Mouse (Mus musculus) brain, embryonic 14.5 days (tissue): ENCODE data around the gene Atxn7l3b. TPM values are rescaled to one million over a fixed set of nuclear protein-coding genes. Genes with fewer than 3 reads are reported as not detected.
"Not testable (repeated sequence)": the region's sequence is repeated elsewhere in the genome, so short reads cannot be mapped to it uniquely, and the experiment has no call there.

Source experiments
- DNase-seq: peaks from one replicate; pipeline ENCODE4 v3.0.0-alpha.2; 2011; ENCODE audit warnings: low read depth
- CTCF ChIP-seq: fragments of 200-500 bp; IDR thresholded peaks from 2 replicates; pipeline ENCODE4 v1.5.1; 2012; ENCODE audit warnings: inconsistent platforms, mild to moderate bottlenecking, moderate library complexity, borderline replicate concordance; ENCODE audit not compliant: insufficient read depth, insufficient read length; ENCODE audit errors: extremely low read depth
- POLR2A ChIP-seq: fragments of 200-500 bp; IDR thresholded peaks from 2 replicates; pipeline ENCODE4 v1.6.1; 2012; ENCODE audit warnings: mild to moderate bottlenecking, inconsistent platforms, borderline replicate concordance; ENCODE audit not compliant: poor library complexity, insufficient read depth, insufficient read length, severe bottlenecking; ENCODE audit errors: extremely low read depth
- polyA plus RNA-seq: library from polyadenylated mRNA; depleted of rRNA; stranded (reverse); fragments of >200 nt; gene quantifications from 2 replicates; pipeline ENCODE4 v1.2.3, GENCODE M21; 2012; rRNA removed

Gene Atxn7l3b
- polyA plus RNA-seq: 140 and 195 TPM in 2 replicates

DNA sequence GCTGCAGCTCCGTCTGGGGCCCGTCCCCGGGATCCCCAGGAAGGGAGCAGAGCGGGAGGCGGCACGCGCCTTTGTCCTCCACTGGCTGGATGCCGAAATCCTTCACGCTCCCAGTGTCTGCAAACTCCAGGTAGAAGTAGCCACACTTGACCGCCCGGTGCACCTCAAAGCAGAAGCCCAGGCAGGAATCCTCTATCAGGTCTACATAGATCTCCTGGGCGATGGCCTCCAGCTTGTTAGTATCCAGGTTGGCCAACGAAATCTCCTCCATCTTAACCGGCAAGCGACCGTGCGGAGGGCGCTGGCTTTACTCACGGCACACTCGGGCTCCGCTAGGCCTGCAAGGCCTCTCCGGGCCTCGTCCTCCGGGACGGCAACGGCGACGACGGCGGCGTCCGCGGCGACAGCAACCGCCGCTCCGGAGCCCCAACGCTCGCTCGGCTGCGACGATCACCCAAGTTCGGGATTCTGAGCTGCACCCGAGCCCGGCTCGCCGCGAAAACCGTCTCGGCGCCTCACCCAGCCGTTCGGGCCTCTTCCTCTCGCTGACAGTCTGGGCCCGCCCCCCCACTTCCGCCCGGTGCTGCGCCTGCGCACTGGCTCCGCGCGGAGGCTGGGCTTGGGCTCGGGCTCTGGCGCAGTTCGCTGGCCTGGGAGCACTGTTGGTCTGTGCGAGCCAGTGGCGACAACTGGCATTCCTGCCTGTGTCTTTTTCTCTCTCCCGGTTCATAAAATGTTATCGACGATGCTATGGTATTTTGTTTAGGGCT lies at the start of gene Atxn7l3b:
Gene Atxn7l3b (minus strand): TSS at position 550 of the 770 bp plus-strand sequence.
- DNase-seq: peak; percentile 97
- no peak for TF ChIP-seq CTCF
- TF ChIP-seq POLR2A: peak; percentile 86

GRCm38 (mm10) chr10:112977586-112977985 lies 48.8 kb upstream of the Atxn7l3b start:
- TF ChIP-seq POLR2A (no peak), CTCF (no peak)
- no peak for DNase-seq

- TF ChIP-seq CTCF (no peak), POLR2A (no peak)
- no peak for DNase-seq
Measured at GRCm38 (mm10) chr10:112973286-112974026, 44.7 kb upstream of the Atxn7l3b start.

DNA sequence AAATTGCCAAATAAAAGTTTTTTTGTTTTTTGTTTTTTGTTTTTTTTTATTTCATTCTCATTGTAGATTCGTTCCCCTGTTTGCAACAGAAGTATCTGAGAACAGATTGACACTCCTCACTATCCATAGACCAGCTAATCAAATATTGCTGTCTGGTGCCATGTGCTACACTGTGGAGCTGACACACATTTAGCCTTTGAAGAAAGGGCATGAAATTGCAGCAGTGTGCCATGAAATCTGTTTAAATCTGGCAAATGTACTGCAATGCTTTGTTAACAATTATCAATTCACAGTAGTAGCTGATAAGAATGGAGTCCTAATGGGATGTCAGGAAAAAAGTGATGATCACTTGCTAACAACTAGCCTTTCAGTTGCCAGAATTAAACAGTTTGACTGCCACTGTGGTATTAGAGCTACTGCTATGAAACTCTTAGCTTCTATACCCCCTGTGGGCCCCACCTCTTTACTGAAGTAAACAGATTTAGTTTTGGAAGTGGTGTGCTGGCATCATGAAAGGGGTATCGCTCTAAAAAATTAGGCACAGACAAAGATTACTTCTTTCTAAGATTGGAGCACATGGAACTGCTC lies 41.3 kb upstream of the Atxn7l3b start:
- DNase-seq: peak; percentile 41
- no peak for TF ChIP-seq CTCF
- TF ChIP-seq POLR2A: no peak

DNA sequence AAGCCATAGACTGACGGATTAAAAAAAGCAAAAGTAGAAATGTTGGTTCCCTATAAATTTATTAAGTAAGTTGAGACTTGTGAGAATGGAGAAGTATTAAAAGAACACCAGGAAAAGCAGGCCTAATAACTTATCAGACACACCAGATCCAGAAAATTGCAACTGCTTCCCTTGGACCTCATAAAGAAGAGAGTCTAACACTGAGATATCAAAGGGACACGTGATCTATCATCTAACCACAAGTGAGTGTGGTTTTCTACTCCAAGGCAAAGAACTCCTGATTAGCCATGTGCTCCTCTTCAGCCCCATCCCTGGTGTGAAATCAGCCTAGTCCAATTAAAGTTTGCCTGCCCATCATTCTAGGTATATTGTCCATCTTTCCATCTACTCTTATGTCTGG lies 38.8 kb upstream of the Atxn7l3b start:
- DNase-seq: no peak
- TF ChIP-seq POLR2A (no peak), CTCF (no peak)

DNA sequence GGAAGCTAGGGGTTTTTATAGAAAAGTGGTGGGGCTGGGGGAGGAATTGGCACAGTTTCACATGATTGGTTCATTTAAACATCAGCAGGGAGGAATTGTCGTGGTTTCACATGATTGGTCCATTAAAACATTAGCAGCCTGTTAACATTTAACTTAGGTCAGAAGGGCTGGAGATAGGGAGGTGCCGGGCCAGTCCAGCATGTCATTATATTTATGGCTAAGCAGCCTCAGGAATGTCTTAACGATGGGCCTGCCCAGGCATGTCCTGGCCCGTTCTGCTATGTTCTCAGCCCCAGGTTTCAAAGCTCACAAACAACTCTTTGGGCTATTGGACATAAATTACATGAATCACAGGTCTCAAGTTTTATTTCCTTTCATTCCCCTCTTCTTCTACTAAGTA lies 33.4 kb upstream of the Atxn7l3b start:
- DNase-seq: not testable (repeated sequence)

GRCm38 (mm10) chr10:112954140-112954539 lies 25.3 kb upstream of the Atxn7l3b start:
- DNase-seq: no peak
- TF ChIP-seq CTCF: no peak
- TF ChIP-seq POLR2A: no peak

DNA sequence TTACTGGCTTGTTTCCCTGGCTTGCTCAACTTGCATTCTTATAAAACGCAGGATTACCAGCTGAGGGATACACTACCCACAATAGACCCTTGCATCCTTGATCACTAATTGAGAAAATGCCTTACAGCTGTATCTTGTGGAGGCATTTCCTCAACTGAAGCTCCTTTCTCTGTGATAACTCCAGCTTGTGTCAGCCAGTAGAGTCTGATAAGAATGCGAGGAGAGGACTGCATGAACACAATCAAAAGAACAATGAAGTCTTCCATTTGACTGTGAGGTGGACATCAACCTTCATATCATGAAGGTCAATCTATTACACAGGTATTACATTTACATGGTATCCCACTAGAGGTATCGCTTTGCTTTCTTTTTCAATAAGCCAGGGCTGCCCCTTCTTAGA lies 19.7 kb upstream of the Atxn7l3b start:
- no peak for TF ChIP-seq POLR2A
- no peak for DNase-seq

DNA sequence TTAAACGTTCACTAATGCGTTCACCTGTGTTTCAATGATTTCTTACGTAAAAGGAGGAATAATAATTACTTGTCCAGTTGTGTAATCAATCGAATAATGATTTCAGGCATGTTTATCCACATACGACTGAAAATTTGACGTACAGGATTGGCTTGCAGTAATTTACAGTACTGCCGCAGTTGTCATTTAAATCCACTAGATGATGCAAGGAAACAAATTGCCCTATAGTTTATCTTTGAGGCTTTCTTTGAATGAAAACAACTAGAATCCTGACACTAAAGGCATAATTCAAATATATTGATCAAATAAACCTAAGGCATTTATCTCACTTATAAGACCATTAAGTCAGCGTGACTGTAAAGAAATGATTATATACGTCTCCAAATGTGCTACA lies 418 bp upstream of the Atxn7l3b start:
- no peak for DNase-seq
- TF ChIP-seq CTCF (no peak), POLR2A (no peak)

GRCm38 (mm10) chr10:112926961-112927360 lies 1.8 kb downstream of the Atxn7l3b start:
- no peak for DNase-seq
- no peak for TF ChIP-seq POLR2A
- no peak for TF ChIP-seq CTCF

- DNase-seq: peak; percentile 18
- no peak for TF ChIP-seq POLR2A
- no peak for TF ChIP-seq CTCF
Measured at GRCm38 (mm10) chr10:112926271-112926670, 2.5 kb downstream of the Atxn7l3b start.

DNA sequence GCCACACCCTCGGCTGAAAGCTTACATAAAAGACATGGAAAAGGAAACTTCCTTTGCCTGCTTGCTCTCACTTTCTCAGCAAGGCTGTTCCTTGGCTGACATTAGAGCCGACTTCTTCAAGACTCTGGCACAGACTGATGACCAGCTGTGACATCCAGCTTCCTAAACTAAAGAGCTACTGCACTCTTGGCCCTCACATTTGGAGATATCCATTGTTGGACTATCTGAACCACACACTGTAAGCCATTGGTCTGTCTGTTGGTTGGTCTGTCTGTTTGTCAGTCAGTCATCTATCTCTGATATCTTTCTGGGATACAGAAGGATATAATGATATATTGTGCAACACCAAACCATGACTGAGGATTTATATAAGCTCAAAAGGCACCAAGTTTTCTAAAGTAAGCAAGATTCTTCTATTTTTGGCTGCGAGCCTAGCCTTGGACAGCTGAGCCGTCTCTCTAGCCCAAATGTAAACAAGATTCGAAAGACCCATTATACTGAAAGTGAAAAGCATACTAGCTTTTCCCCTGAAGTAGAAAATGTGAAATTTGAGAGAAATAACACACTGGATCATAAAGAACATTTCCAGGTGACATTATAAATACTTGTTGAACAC lies 12.1 kb downstream of the Atxn7l3b start:
- no peak for DNase-seq
- TF ChIP-seq CTCF (no peak), POLR2A (no peak)

GRCm38 (mm10) chr10:112900243-112900642 lies 28.6 kb downstream of the Atxn7l3b start:
- TF ChIP-seq POLR2A (no peak), CTCF (no peak)
- peak; percentile 58 for DNase-seq
